Mouse (Mus musculus): ENCODE measurements around the gene Sppl2a.
"Not testable (repeated sequence)": the region's sequence is repeated elsewhere in the genome, so short reads cannot be mapped to it uniquely, and the experiment has no call there.

Sppl2a gene

GRCm38 (mm10) chr2:126932897-126933641 is at the start of gene Sppl2a:
Sppl2a (minus strand) TSS chr2:126933235.
- peak; percentile 66 for DNase-seq (ENCODE audit: low read depth, low spot score)

- DNase-seq (ENCODE audit: low read depth, low spot score): no peak
Observed at GRCm38 (mm10) chr2:126977428-126977827, 44.4 kb upstream of the Sppl2a start.

DNA sequence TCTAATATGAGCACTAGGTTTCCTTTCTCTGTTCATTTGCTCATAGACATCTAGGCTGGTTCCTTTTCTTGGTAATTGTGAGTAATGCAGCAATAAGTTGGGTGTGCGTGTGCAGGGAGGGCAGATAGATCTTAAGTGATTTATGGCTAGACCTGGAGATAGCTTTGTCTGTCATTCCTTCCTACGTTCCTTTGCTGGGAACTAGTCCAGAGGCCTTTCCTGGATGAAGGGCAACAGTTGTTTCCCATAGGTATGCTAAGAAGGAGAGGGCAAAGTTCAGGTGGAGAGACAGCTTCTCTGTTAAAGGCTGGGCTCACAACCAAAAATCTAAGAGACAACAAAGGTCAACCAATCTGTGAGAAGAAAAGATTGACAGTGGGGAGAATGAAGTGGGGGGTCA is 28.7 kb upstream of the Sppl2a start:
- DNase-seq (ENCODE audit: low read depth, low spot score): no peak

DNA sequence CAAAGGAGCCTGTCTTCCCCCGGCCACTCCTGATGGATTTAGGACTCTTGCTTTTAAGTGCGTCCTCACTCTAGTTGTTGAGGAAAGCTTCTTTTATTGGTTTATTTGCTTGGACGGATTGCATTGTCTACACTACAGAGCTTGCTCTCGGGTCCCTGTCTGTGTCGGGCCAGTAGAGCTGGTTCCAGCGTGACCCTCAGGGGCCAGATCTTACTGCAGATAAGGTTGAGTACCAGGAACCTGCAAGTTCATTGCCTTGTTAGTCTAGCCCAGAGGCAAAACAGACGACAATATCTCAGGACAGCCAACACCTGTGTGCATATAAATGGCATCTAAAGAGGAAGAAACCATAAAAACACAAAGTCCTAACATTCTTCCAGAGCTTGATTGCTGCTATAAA is 22.6 kb upstream of the Sppl2a start:
- no peak for DNase-seq (ENCODE audit: low read depth, low spot score)

DNA sequence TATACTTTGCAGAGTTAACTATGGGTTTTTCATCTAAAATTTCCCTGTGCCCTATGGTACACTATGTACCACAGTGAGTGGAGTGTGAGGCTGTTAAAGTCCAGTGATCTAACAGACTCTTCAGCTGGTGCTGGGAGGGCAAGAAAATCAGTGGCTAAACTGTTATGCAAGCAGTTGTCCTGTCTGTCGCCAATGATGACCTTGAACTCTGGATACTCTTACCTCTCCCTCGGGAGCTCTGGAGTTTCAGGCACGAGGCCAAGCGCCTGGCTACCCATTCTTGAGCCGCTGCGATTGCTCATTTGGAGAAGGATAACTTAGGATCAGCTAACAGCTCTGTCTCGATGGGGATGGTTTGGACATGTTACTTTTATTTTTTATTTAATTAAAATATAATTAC is 18.1 kb upstream of the Sppl2a start:
- no peak for DNase-seq (ENCODE audit: low read depth, low spot score)

GRCm38 (mm10) chr2:126950453-126950852 is 17.4 kb upstream of the Sppl2a start:
- DNase-seq (ENCODE audit: low read depth, low spot score): no peak

DNA sequence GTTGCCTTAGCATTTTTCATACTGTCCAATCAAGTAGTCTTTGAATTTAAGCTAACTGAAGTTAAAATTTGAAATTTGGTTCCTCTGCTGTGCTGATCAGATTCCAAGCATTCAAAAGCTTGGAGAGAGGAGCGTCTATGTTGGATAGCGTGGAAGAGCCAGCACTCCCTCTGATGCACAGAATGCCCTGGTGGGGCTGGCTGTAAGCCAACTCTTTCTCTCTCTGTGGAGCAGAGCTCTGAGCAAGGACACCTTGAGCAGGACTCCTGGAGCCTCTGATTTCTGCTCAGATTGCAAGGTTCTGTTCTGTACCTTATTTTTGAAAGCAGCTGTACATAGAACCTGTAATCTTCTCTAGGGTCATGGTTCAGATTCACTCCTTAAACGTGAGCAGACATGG is 16.8 kb upstream of the Sppl2a start:
- no peak for DNase-seq (ENCODE audit: low read depth, low spot score)

GRCm38 (mm10) chr2:126949297-126949696 is 16.3 kb upstream of the Sppl2a start:
- not testable (repeated sequence) for DNase-seq (ENCODE audit: low read depth, low spot score)

- DNase-seq (ENCODE audit: low read depth, low spot score): no peak
Observed at GRCm38 (mm10) chr2:126948231-126948630, 15.2 kb upstream of the Sppl2a start.

- no peak for DNase-seq (ENCODE audit: low read depth, low spot score)
Observed at GRCm38 (mm10) chr2:126947646-126948045, 14.6 kb upstream of the Sppl2a start.

DNA sequence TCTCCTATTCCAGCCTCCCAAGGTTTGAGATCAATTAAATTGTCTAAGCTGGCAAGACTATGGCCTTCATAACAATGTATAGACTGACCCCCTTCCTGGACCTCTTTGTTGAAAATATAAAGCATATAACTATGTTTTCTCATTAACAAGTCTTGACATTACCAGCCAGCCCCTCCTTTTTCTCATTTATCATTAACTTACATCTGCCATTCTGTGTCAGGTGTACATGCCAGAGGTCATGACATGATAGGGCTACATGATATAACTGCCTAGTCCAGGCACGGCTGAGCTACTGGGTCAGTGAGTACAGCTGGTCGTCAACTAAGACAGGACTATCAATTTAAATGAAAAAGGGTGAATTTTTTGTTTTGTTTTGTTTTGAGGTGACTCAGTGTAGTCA is 10.2 kb upstream of the Sppl2a start:
- no peak for DNase-seq (ENCODE audit: low read depth, low spot score)

DNA sequence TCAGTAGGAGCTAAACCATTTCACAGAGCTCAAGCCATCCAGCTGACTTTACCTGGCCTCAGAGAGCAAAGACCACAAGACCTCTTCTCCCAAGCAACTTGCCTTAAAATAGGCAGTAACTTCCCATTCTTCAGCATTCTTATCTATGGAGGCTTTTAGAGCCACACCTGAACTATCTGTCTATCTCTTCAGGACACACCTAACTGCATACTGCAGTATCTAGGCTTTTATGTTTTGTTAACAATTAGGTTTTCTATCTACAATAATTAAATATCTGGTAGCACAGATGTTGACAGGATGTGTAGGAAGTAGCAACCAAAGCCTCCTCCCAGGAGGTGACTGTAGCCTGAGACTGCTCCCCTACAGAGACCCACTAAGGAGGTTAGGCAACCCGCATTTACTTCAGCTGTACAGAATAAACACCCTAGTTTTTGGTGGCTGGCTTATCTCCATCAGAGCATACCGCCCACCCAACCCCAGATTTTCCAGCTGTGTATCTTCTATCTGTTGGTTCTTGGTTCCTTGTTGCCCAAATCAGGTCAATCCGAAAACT is 7.4 kb upstream of the Sppl2a start:
- no peak for DNase-seq (ENCODE audit: low read depth, low spot score)

- DNase-seq (ENCODE audit: low read depth, low spot score): no peak
Observed at GRCm38 (mm10) chr2:126938069-126938468, 5.0 kb upstream of the Sppl2a start.

GRCm38 (mm10) chr2:126933921-126934320 is 886 bp upstream of the Sppl2a start:
- no peak for DNase-seq (ENCODE audit: low read depth, low spot score)

GRCm38 (mm10) chr2:126932261-126932896 is 656 bp downstream of the Sppl2a start:
- peak; percentile 16 for DNase-seq (ENCODE audit: low read depth, low spot score)

DNA sequence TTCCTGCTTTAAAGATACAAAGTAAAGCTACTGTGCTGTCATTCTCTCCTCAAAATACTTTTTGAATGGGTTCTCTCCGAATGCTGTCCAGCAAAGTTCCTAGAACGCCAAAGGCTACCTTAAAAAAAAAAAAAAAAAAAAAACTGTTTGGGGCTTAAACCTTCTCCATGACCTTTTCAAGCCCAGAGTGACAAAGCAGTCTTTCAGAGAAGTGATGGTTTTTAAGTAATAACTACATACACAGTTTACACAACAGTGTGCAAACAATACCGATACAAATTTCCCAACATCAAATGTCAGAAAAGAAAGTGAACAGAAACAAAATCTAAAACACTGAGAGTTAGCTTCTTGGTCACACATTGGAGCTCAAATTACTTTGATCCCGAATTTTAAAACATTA is 1.3 kb downstream of the Sppl2a start:
- no peak for DNase-seq (ENCODE audit: low read depth, low spot score)

DNA sequence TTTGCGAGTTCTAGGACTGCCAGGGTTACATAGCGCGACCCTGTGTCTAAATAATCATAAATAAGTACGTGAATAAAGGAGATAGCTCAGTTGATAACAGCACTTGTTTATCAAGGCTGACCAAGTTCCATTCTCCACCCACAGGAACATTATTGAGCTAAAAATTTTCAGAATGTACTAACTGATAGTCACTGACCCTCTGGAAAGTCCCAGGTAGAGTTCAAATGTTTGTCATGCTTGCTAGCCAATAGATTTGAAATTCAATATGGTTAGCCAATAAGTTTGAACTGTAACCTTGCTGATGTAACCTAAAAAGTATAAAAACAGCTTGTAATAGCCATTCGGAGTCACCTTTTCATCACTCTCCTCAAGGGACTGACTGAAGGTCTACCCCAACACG is 4.4 kb downstream of the Sppl2a start:
- DNase-seq (ENCODE audit: low read depth, low spot score): no peak

DNA sequence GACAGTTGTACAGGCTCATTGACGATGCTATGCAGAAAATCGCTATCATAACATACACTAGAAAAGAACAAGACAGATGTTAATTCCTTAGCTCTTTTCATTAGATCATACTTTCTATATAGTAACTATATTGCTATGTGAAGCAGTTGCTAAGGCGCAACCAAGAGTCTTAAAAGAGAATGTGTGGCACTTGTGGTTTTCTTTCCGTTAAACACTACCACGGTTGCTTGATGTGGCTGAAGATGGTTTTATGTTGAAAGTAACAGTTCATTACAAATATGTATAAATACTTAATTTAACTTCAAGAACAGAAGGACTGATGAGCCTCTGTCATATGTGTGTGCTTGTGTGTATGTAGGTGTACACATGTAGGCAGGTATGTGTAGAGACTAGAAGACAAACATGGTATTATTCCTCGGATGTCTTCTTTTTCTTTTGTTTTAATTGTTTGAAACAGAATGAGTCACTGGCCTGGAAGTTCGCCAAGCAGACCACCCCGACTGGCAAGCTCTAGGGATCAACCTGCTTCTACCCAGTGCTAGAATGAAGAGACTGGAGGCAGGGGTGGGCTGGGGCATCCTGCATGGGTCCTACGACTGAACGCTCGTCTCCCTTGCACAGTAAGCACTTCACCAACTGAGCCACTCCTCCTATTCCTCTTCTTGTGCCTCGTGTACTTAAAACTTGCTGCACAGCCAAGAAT is 12.5 kb downstream of the Sppl2a start:
- DNase-seq (ENCODE audit: low read depth, low spot score): no peak

GRCm38 (mm10) chr2:126916236-126916635 is 16.8 kb downstream of the Sppl2a start:
- no peak for DNase-seq (ENCODE audit: low read depth, low spot score)

DNA sequence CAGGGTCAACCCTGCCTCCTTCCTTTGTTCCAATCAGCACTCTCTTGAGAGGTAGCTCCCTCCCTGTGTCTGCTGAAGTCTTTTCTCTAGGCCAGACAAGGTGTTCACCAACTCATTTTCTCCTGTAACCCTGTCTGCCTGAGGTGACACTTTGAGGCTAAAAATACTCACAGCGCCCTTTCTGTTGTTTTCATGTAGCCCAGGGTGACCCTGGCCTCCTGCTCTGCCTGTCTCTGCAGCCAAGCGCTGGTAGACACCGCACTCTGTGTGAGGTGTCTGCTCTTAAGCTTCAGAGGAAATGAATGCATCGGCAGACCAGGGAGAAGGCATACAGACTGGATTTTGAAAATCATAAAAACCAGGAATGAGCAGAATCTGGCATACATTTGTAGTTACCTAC is 18.9 kb downstream of the Sppl2a start:
- no peak for DNase-seq (ENCODE audit: low read depth, low spot score)

- DNase-seq (ENCODE audit: low read depth, low spot score): no peak
Observed at GRCm38 (mm10) chr2:126904162-126904561, 28.9 kb downstream of the Sppl2a start.

- DNase-seq (ENCODE audit: low read depth, low spot score): no peak
Observed at GRCm38 (mm10) chr2:126897511-126897910, 35.5 kb downstream of the Sppl2a start.
